Mouse (Mus musculus): Measurements from ENCODE around the gene Slc8a1.

DNA sequence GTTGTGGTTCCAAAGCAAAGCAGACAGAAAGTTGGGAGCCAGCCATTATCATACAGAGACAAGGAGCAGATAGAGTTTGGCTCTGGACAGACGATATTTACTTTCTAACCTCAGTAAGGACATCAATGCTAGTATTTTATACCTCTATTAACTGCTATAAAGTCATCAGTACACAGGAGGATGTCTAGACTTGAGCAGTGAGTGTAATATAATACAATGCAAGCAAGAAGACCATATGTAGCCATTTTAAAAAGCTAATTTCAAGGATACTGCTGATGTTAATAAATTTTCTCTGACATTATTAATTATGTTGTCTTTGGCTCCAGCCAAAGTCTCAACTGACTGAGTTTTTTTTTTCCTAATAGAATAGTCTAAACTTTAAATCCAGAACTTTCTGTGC lies 402.7 kb downstream of the Slc8a1 start:
- no peak for TF ChIP-seq E2F4 (IDR thresholded peaks at IDR 0.05; ENCODE audit: insufficient replicate concordance, low read depth, low read length)
- no peak for TF ChIP-seq CTCF (conservative IDR thresholded peaks at IDR 0.05 in 1 of 2, IDR thresholded peaks at IDR 0.05 in 1 of 2; ENCODE audit: low read depth in 2 of 2, low read length in 2 of 2)
- no peak for TF ChIP-seq CHD2 (IDR thresholded peaks at IDR 0.05; ENCODE audit: low read length)
- TF ChIP-seq EP300 (IDR thresholded peaks at IDR 0.05; ENCODE audit: low read length), result no peak
- TF ChIP-seq POLR2A (IDR thresholded peaks at IDR 0.05; ENCODE audit: low read depth, low read length), result no peak
- no peak for TF ChIP-seq SIN3A (IDR thresholded peaks at IDR 0.05; ENCODE audit: low read length)
